Mouse (Mus musculus): ENCODE results near the gene Srpk1.

- TF ChIP-seq CTCF (IDR thresholded peaks at IDR 0.05; ENCODE audit: extremely low read depth, insufficient read length, insufficient replicate concordance, low read depth, low read length), result no peak
- TF ChIP-seq POLR2A (IDR thresholded peaks at IDR 0.05; ENCODE audit: low read depth, low read length), result no peak
Measured at GRCm38 (mm10) chr17:28650268-28650667, 27.8 kb upstream of the Srpk1 start.
